Mouse (Mus musculus) cerebellum, postnatal 10 days (tissue): ENCODE measurements around the gene Ksr2.

Experiments
- DNase-seq, 2 experiments: peaks; one replicate each; pipeline ENCODE4 v3.0.0; 2021; ENCODE audit warnings: mixed read lengths in 2 of 2

Gene Ksr2

GRCm38 (mm10) chr5:117697589-117697988 lies 283.8 kb downstream of the Ksr2 start:
- DNase-seq, result no peak

GRCm38 (mm10) chr5:117704371-117704770 lies 290.6 kb downstream of the Ksr2 start:
- no peak for DNase-seq

GRCm38 (mm10) chr5:117706633-117707032 lies 292.8 kb downstream of the Ksr2 start:
- peak in 1 of 2 experiments; percentile 37 for DNase-seq

GRCm38 (mm10) chr5:117709306-117709705 lies 295.5 kb downstream of the Ksr2 start:
- no peak for DNase-seq

GRCm38 (mm10) chr5:117711636-117712035 lies 297.8 kb downstream of the Ksr2 start:
- DNase-seq, result no peak

- DNase-seq, result peak in 1 of 2 experiments; percentile 37
Measured at GRCm38 (mm10) chr5:117712207-117712606, 298.4 kb downstream of the Ksr2 start.

GRCm38 (mm10) chr5:117717120-117717519 lies 303.3 kb downstream of the Ksr2 start:
- DNase-seq, result no peak

- peak; percentile 60 to 61 for DNase-seq
Measured at GRCm38 (mm10) chr5:117723316-117723715, 309.5 kb downstream of the Ksr2 start.

GRCm38 (mm10) chr5:117726548-117726947 lies 312.7 kb downstream of the Ksr2 start:
- no peak for DNase-seq

- DNase-seq, result no peak
Measured at GRCm38 (mm10) chr5:117727138-117727537, 313.3 kb downstream of the Ksr2 start.

GRCm38 (mm10) chr5:117731311-117731710 lies 317.5 kb downstream of the Ksr2 start:
- no peak for DNase-seq

- no peak for DNase-seq
Measured at GRCm38 (mm10) chr5:117744654-117745178, 330.9 kb downstream of the Ksr2 start.

- no peak for DNase-seq
Measured at GRCm38 (mm10) chr5:117749353-117749752, 335.6 kb downstream of the Ksr2 start.

- DNase-seq, result peak; percentile 31 to 52
Measured at GRCm38 (mm10) chr5:117757696-117758482, 344.1 kb downstream of the Ksr2 start.

GRCm38 (mm10) chr5:117761181-117761832 lies 347.5 kb downstream of the Ksr2 start:
- peak; percentile 85 to 90 for DNase-seq

GRCm38 (mm10) chr5:117764496-117764895 lies 350.7 kb downstream of the Ksr2 start:
- peak; percentile 62 to 68 for DNase-seq

- DNase-seq, result peak; percentile 65 to 71
Measured at GRCm38 (mm10) chr5:117779175-117779574, 365.4 kb downstream of the Ksr2 start.

GRCm38 (mm10) chr5:117780681-117781080 lies 366.9 kb downstream of the Ksr2 start, which contains the start of gene Nos1:
Gene Nos1 (plus strand): TSS chr5:117781032.
- no peak for DNase-seq

- DNase-seq, result no peak
Measured at GRCm38 (mm10) chr5:117781178-117781577, 367.4 kb downstream of the Ksr2 start.

- DNase-seq, result no peak
Measured at GRCm38 (mm10) chr5:117790071-117790470, 376.3 kb downstream of the Ksr2 start.

- DNase-seq, result no peak
Measured at GRCm38 (mm10) chr5:117791875-117792274, 378.1 kb downstream of the Ksr2 start.

GRCm38 (mm10) chr5:117800849-117801248 lies 387.0 kb downstream of the Ksr2 start:
- no peak for DNase-seq

- peak; percentile 62 to 63 for DNase-seq
Measured at GRCm38 (mm10) chr5:117802071-117802521, 388.3 kb downstream of the Ksr2 start.

- no peak for DNase-seq
Measured at GRCm38 (mm10) chr5:117803551-117803950, 389.8 kb downstream of the Ksr2 start.
